Mouse (Mus musculus) frontal cortex, adult (tissue): Measurements from ENCODE around the gene Tmbim1.
"Not testable (repeated sequence)": the region's sequence is repeated elsewhere in the genome, so short reads cannot be mapped to it uniquely, and the experiment has no call there.

ENCODE experiments used
- ATAC-seq: cut with Nextera tagmentation; 2 replicates; pipeline ENCODE4 v1.9.2; 2017; ENCODE audit warnings: mild to moderate bottlenecking, moderate library complexity, mixed read lengths; ENCODE audit not compliant: low TSS enrichment

The Tmbim1 gene

DNA sequence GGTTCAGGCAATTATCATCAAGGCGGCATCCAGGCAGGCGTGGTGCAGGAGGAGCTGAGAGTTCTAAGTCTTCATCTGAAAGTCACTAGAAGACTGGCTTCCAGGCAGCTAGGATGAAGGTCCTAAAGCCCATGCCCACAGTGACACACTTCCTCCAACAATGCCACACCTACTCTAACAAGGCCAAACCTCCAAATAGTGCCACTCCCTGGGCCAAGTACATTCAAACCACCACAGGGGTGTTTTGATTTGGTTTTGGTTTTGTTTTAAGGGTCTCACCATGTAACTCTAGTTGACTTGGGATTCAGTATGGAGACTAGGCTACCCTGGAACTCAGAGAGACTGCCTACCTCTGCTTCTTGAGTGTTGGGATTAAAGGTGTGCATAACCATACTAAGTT, at the start of gene Tmbim1:
TSS of gene Tmbim1 (minus strand) at position 101 of the 400 bp plus-strand sequence.
- no peak for ATAC-seq

DNA sequence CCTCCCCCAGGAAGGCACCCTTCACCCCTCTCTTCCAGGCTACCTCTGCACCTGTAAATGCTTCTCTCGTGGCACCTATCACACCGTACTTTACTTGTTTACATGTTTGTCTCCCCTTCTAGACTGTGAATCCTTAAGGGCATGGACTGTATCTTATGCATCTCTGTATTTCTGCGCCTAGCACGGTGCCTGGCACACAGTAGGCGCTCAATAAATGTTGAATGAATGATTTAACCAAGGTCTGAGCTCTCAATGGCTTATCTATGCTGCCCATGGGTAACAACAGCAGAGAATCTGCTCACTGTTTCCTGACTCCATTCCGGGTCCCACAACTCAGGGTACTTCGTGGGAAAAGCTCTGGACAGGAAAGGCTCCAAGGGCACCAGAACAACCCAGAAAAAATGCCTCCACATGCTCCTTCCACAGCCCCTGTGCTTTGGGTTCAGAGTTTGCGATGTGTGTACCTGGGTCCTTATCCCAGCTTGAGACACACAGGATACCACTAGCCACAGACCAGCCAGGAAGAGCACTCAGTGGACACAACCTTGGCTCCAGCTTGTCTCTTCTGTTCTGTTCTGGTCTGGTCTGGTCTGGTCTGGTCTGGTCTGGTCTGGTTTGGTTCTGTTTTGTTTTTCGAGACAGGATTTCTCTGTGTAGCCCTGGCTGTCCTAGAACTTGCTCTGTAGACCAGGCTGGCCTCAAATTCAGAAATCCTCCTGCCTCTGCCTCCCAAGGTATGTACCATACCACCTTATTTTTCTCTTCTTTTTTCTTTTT, 48.2 kb upstream of the Tmbim1 start:
- no peak for ATAC-seq

DNA sequence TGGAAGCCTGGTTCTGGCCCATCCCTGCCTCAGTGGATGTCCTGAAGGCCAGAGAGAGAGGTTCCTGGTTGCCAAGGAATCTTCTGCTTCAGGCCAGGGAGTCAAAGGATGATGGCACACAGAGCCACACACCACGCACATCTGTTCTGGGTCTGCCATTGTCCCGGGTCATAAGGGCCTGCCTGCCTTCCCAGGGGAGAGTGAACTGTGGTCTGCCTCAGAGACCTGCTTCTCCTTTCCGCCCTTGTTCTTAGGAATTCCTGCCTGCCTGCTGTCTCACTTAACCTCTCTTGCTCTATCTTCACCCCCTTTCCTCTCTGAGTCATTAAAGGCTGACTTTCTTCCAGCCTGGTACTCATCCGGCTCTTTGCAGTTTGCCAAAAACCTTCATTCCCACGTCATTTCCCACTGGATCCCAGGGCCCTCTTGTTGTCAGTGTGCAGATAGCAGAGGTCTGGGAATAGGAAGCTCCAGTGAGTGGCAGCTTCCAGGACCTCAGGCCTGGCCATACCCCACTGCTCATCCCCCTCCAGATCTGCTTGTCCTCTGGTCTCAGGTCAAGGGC, 47.2 kb upstream of the Tmbim1 start:
- ATAC-seq: no peak

DNA sequence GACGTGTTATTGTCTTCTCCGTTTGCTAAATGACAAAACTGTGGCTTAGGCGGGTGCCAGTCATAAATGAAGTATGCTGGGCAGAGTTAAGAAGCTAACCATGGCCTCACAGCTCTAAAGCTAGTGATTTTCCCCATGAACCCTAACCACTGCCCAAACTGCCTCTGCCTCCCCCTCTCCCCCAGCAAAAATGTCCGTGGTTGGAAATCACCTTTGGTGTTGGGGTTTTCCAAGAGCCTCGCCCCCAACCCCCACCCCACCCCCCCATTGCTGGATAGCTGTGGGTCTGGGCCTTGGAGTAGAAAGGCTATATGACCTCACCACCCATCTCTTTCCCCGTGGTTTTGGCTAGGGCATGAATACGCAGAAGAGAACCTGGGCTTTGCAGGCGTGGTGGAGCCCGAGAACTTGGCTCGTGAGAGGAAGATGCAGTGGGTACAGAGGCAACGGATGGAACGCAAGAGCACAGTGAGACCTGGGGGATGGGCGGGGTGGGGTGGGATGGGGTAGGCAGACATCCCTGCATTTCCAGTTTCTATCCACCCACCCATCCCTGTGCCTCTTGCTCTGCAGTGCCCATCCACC, 45.9 kb upstream of the Tmbim1 start:
- no peak for ATAC-seq

DNA sequence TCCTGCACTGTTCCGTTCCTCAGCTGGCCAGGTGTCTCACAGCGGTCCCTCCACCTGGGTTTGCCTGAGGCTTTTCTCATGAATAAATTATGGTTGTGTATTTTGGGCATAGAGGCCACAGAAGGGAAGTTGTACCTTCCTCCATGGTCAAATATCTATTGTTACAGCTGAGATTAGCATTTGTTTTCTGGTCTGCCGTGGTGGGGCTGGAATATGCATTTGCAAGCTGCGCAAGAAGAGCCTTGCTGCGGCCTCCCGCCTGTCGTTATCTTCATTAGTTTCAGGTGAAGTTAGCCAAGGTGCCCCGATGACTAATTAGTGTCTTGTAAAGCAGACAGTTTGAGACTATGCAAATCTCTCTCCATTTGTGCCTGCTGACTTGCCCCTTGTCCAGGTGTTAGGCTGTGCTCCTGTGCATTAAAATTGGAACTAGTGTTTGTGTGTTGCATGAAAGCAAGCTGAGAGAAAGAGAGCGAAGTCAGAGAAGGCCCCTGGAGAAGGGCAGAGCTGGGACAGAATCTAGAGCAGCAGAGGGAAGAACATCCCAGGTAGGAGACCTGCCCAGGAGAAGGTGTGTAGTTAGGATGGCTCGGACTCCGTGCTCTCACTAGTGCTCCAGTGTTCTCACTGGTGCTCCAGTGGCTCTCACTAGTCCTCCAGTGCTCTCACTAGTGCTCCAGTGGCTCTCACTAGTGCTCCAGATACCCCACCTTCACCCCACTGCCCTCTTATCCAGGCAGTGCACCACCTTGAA, 38.9 kb upstream of the Tmbim1 start:
- ATAC-seq: no peak

DNA sequence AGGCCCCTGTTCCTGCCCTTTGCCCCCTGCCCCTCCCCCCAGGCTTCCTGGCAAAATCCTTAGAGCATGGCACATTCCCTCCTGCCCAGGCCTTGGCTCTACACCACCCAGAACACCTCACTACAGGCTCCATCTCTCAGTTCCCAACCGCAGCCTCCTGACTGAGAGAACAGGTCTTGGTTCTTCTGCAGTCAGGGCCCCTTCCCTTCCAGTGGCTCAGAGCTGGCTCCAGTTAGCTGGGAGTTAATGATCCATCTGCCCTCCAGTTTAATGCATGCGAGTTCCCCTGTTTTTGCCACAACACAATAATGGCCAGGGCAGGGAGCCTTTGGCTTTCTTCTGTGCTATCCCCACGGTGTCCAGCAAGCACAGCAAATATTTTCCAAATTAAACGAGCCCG, 37.7 kb upstream of the Tmbim1 start:
- ATAC-seq: no peak

DNA sequence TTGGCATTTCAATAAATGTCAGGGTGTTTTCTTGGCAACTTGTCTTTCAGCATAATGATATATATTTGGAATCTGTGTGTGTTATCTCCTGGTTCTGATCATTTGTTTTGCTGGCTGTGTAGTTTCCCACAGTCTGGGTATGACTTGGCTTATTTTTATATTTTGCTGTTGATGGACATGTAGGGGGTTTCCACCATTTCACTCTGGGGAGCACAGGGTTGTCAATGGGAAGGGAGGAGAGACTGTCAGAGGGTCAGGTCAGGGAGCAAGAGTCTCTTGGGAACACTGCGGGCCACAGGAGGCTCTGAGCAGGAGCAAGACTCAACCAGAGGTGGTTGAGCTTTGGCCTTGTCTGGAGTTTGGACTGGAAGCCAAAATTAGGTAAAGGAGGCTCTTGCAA, 36.9 kb upstream of the Tmbim1 start:
- no peak; the same call in 1 of the 2 replicates for ATAC-seq

DNA sequence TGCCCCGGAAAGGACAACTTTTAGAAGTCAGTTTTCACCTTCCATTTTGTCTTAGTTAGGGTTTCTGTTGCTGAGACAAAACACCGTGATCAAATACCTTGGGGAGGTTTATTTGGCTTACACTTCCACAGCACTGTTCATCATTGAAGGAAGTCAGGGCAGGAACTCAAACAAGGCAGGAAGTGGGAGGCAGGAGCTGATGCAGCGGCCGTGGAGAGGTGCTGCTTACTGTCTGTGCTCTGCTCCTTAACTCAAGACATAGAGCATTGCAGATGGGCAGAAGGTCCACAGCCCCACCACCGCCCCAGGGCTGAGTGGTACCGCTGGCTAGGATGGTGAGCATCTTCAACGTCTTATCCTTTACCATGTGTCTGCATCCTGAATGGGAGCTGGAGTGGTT, 36.5 kb upstream of the Tmbim1 start:
- ATAC-seq: 0 out of 2 replicates have a peak, but pooled peaks have one; percentile 17

DNA sequence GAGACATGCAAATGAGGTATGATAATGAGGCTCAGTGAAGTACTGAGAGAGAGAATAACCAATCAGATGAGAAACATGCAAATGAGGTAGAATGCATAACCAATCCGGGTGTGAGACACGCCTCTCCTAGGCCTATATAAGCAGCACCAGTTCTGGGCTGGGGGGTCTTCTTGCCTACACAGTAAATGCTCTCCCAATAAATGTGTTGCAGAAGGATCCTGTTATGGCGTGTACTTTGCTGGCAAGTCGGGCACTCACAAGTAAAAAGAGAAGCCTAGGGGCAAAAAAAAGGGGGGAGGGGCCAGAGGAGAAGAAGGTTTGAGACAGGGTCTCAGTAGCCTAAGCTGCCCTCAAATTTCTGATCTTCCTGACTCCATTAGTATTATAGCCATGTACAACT, 35.6 kb upstream of the Tmbim1 start:
- not testable (repeated sequence) for ATAC-seq

DNA sequence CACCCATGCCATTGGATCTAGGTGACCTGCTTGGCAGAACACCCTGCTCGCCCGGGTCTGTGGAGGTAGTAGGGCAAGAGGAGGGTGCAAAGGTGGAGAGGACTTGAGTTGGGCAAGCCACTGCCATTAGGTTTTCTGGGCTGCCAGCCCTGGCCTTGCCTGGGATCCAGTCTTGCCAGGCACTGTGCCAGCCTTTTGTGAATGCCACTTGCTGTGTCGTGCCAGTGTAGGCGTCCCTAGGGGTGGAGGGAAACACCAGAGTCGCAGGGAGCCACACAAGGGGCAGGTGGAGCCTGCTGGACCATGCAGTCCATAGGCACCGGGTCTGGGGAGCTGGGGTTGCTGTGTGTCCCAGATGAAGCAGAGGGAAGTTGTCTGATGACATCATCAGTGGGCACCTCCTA, 34.9 kb upstream of the Tmbim1 start:
- ATAC-seq: peak; percentile 60

DNA sequence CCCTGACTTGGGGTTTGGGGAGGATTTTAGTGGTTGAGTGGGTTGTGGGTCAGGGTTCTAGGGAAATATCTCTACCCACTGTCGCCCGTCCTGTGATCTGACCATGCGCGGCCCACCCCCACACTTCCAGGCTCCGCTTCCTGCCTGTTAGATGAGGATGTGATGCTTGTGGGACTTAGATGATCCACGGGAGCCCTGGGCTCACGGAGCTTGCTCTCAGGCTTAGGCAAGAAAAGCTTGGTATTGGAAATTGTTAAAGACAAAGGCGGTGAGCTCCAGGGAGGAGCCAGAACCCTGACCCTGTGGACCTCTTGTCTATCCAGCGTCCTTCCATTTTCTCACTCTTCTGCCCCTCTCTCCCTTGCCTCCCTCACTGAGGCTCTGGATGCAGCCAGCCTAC, 34.5 kb upstream of the Tmbim1 start:
- no peak for ATAC-seq

DNA sequence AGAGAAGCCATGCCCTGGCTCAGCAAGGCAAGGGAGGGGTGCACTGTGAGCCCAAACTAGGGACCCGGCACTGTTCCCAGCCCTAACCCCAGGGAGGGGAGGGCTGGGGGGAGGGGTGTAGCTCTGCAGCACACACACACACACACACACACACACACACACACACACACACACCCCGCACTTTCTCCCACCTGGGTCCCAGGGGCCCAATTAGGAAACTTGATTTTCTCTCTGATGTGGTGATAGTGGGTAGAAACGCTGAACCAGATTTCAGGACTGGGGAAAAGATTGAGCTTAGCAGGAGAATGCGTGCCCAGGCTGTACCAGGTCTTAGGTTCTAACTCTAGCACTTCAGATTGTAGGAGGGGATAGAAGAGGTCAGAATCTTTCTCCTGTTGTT, 33.2 kb upstream of the Tmbim1 start:
- no peak for ATAC-seq

DNA sequence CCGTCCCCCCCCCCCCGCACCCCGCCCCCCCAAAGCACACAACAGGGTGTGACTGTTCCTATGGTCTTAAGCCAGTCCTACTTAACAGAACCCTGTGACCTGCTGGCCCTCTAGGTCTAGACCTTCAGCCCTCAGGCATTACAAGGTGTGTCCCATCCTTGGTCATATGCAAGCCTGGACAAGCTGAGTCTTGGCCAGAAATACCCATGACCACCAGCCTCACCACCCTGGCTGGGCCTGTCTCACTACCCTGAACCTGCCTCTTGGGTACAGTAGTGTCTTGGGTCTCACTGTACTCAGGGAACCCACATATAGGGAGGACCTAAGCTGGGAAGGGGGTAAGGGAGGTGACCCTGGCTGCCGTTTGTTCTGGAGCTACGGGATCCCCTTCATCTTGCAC, 32.6 kb upstream of the Tmbim1 start:
- no peak for ATAC-seq

DNA sequence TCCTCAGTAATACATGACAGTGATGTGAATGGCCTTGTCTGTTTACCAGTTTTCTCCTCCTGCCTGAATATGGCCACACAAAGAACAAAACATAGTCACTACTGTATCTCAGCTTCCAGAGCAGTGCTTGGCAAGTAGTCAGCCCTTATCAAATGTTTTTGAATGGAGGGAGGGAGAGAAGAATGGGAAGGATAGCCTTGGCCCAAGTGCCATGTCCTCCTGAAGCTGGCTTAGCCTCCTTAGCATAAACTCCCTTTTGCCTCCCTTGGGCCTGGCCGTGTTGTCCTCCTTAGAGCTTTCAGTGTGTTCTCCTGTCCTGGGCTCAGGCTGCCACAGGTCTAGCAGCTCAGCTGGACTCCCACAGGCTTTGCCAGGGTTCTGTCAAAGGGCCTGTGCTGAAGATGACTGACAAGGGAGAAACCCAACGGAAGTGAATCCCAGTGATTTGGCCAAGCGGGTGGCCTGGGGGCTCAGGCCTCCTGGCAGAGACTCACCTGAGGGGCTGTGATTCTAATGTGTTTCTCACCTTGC, 31.9 kb upstream of the Tmbim1 start:
- no peak for ATAC-seq

DNA sequence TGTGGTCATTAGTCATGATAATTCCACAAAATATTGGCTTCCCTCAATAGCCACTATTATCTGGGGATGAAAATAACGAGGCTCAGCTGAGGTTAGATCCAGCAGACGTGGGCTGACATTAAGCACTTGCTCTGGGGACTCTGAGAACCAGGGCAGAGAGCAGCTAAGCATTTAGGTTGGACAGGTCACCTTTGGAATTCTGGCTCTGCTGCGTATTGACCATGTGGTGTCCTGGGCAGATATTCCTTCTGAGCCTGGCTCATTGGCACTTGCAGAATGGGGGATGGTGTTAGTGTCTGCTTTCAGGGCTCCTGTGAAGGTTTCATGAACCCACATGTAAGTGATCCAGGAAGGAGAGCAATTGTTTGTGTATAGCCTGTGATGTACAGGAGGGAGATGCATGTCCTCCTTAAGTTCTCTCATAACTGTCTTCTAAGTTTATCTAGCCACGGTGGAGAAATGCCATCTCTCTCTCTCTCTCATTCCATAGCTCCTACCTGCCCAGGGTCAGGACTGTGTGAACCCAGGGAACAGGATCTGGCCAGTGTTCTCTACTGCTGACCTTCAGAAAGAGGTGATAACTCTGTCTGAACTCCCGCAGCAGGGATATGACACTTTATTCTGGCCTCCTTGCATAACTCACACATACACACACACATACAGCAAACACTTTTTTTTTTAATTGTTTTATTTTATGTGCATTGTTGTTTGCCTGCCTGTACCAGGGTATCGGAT, 30.2 kb upstream of the Tmbim1 start:
- ATAC-seq: no peak

DNA sequence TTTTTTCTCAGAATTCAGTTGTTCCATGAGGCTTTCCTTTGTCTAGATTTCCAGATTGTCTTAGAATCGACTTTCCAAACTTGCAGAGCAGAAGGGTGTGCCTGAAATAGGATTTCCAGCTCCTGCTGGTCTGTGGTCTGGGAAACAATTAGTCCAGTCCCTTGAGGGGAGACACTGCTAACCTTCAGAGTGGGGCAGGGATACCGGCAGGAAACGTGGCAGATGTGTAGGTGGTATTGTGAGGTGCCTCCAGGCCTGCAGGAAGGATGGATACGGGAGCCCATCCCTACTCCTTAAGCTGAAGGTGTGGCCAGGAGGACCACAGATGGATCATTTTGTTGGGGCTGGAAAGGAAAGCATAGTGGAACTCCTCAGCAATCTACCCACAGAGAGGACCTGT, 29.6 kb upstream of the Tmbim1 start:
- no peak for ATAC-seq

DNA sequence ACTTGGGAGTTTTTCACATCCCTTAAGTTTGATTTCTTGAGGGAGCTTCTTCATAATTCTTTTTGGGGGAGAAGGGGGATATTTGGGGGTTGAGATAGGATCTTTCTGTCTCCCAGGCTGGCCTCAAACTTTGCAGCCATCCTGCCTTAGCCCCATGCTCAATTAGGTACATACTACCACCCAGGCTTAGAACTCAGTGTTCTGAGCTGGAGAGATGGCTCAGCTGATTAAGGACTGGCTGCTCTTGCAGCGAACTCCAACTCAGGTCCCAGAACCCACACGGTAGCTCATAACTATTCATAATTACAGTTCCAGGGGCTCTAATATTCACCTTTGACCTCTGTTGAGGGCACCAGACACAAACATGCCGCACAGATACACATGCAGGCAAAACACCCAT, 29.2 kb upstream of the Tmbim1 start:
- no peak for ATAC-seq

DNA sequence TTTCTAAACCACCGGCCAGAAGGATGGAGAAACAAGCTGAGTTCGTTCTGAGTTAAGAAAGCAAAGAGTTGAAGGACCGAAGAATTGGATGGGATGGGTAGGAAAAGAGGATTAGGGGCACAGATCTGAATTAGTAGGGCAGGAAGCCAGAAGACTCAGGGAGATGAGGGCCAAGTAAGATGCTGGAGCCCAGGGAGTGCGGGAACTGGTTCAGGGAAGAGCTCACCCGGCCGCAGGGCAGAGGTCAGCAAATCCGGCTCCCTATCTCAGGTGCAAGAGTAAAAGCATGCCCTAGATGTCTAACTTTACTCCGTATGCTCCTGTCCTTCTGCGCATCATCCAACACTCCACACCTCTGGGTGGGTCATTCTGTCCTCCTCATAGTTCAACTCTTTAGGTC, 27.5 kb upstream of the Tmbim1 start:
- peak; percentile 5; the same call in 1 of the 2 replicates for ATAC-seq

DNA sequence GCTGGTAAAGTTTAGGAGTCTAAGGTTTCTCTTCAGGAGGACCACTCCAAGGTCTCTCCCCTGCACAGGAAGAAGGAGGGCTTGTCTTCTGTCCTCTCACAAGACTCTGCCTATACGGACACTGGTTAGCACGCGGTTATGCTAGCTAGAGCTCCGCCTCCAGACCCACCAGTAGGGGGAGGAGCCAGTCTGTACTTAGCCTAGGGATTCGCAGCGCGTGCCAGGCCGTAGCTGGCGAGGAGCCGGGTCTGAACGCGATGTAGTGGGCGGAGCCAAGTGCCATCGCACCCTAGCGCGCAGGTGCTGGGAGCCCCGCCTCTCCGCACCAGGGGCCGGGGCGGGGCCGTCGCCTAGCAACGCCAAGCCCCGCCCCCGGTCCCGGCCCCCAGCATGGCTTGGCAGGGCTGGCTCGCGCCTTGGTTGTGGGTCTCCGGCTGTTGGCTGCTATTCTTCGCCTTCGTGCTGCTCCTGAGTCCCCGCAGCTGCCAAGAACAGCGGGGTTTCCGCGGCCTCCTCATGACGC, 26.9 kb upstream of the Tmbim1 start:
- peak; percentile 87 for ATAC-seq

DNA sequence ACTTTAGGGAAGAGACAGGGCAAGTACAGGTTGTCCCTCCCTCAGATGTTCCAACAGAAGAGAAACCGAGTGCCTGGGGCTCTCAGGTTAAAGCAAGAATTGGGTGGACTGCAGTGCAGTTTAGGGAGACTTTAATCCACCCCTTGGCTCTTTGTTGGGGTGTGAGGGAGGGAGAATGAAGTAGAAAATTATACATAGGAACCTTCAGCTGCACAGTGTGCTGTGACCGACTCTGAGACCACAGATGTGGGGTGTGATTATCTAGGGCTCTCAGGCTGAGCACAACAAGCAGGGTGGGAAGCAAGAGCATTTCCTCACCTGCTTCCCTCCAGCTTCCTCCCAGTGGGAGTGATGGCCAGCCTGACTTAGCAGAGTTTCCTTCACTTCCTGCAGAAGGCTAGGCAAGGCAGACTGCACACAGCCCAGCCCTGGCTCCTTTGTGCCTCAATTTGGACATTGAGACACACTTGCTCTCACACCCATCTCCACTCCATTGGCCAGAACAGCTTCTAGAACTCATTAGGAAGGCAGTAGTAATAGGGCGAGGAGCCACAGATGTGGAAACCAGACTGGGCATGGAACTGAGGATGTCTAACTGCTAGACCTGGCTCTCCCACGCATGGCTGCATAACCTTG, 25.7 kb upstream of the Tmbim1 start:
- ATAC-seq: no peak

DNA sequence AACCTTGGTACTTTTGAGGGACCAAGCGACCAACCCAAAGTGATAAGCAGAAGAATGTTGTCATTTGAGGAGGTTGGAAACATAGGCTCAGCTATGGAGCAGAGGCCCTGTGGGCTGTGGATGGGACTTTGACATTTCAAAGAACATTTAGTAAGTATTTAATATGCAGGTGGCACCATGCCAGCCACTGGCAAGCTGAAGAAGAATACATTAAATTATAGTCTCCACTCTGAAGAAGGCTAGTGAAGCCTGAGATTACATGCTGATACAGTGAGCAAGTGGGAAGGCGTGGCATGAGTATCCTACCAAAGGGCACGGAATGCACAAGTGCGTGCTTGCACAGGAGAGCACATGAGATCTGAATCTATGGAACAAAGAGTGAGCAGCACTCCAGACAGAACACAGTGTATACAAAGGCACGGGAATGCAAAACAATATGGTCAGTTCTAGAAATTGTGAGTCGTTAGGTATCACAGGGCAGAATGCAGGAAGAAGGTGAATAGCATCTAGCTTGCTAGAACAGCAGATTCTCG, 24.5 kb upstream of the Tmbim1 start:
- ATAC-seq: no peak
